Mouse (Mus musculus) kidney, postnatal 4 days (tissue): ENCODE measurements around the gene Lbhd2.
A peak's percentile ranks its signal among the peaks of the same experiment; 100 is the strongest.

Experiments
- DNase-seq, 2 experiments: peaks; one replicate each; pipeline ENCODE4 v3.0.0; 2021; ENCODE audit warnings: mixed read lengths in 2 of 2

Gene Lbhd2

DNA sequence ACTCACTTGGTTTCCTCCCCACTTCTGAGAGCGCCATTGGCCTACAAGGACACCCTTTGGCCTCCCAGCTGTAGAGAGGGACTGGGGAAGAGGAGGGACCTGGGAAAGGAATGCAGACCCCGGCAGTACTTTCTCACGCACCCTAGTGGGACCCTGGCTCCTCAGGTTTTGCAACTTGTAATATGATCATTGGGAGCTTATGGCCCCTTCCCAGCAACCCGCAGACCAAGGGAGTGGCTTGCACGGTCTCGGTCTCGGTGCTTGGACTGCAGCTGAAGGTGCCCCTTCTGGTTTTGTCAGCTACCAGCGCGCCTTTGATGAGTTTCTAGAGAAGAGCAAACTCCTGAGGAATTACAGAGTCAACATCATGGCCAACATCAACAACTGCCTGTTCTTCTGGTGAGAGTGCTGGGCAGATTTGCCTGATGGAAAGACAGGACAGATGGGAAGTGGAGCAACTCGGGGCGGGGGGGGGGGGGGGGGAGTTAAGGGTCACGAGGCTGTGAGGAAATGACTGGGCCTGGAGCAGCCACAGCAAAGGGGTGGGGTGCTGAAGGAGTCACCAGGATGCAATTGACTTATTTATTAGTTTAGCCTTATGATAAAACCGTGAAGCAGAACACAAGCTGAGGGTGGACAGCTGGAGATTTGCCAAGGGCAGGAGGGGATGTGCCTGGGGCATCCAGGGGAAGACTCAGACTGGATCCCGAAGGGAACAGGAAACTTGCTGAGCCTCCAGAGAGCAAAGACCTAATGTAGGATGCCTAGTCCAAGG lies 42.5 kb downstream of the Lbhd2 start:
- DNase-seq, result peak; percentile 71 to 81

DNA sequence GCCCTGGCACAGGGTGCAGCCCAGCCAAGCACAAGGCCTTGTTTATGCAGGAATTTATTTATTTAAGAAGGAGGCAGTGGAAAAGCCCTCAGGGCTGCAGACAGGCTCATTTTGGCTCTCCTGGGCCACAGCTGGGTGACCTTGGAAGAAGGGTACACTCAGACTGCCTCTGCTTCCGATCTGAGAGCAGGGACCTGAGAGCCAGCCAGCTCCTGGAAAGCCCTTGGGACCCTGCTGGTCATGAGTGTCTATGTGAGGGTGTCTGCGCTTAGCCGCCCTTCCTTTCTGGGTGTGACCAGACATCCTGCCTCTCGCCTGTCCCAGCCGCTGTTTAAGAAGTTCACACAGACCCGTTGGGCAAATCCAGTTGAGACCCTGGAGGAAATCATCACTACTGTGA lies 43.8 kb downstream of the Lbhd2 start:
- DNase-seq, result peak; percentile 63 to 76

DNA sequence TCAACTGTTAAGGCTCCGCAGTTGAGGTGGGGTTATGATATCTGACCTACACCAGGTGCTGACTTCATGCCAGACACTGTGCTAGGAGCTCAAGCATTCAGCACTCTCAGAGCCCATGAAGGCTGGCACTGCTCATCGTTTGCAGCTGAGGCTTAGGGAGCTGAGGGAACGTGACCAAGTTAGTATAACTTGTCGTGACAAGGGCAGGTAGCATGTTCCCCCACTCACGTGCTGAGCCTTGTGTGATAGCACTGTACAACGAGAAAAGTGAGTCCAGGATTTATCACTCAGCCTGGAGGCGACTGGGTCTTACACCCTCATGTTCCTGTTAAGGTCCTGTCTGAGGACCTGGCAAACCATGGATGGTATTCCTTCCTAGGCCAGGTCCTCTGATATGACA lies 45.0 kb downstream of the Lbhd2 start:
- no peak for DNase-seq

DNA sequence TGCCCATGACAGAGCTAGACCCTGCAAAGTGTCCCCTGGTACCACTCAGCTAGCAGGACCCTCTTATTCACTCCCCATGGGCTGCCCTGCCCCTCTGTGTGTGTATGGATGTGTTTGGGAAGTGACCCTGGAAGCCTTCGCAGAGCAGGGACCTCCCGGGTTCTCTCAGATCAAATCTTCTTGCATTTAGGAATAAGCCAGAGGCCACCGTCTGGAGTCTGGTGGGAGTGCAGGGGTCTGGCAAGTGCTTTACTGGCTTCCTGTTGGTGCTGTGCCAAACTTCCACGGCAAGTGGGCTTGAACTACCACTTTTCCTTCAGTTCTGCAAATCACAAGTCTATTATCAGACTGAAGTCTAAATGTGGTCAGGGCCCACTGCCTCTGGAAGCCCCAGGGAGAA lies 47.4 kb downstream of the Lbhd2 start:
- DNase-seq, result peak; percentile 74 to 85

DNA sequence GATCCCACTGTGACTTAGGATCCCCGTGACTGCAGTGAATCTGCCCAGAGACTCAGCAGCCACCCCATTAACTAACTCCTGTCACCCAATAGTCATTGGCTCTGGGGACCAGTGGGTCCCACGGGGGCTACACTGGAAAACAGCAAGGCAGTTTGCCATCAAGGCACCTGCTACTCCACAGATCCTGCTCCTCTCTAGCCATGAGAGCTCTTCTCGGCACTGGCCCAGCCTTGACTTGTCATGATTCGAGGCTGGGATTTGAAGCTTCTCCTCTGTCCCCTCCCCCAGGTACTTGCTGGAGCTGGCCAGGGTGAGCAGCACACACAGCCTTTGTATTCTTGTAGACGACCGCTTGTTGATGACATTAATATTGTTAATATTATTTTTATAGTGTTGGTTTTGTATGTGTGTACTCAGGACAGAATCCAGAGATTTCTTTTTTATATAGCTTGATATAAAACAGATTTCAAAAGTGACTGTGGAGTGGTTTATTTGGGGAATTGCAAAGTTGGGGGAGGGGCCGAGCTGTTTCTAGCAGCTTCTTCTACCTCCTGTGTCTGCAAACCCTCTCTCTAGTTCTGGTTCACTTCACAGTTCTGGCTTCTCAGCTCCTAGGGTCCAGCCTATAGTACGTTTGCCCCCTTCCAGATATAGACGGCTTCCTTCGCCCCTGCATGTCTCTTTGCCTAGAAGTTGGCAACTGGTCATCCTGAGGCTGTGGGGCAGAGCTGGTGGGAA lies 48.1 kb downstream of the Lbhd2 start:
- DNase-seq, result peak in 1 of 2 experiments; percentile 69

DNA sequence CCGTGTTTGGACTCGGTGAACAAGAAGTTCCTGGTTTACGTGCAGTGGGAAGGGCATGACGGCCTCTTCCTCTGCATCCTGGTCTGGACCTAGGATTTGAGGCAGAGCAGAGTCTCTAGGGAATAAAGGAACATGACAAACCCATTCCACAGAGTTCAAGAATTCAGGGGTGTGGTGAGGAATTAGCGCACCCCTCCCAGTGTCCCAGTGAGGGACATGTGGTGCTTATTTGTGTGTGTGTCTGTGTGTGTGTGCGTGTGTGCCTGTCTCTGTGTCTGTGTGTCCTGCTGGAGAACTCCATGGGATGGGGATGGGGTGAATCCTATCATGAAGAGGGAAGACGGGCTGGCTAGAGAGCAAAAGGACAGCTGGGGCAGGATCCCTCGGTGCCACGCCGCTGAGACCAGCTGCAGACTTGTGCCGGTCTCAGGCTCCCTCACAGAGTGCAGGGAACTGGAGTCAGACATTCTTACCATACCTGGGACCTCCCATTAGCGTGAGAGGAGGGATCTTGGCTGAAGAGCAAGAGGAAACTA lies 48.8 kb downstream of the Lbhd2 start:
- peak in 1 of 2 experiments; percentile 50 for DNase-seq

DNA sequence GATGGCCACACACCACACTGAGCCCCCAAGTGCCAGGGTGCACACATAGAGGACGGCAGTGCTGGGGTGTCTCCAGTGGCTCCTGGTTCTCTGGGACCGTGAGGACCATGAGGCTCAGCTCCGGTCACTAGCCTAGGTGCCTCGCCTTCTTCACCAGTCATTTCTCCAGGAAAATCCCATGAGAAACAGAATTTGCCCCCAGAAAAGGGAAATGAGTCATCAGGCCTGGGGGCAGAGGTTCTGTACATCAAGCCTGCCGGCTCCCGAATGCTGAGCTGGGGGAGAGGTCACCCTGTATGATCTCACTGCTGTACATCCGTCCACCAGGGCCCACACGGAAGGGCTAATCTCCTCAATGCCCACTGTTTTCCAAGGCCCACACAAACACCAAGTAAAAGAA lies 49.3 kb downstream of the Lbhd2 start:
- peak in 1 of 2 experiments; percentile 44 for DNase-seq

DNA sequence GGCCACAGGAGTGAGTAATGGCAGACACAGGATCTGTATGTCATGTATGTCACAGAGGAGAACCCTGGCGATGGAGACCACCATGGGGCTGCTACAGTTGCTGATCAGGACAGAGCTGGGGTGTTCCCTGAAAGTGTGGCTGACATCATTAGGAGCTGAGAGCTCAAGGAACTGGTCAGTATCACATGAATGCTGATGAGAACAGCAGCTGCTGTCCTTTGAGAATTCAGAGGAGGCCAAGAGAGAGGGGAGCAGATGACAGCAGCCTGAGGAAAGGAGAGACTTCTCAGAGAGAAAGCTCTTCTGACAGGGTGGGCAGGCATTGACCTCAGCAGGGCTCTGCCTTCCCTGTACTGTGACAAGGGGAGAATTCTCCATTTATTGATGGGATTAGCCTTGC lies 51.1 kb downstream of the Lbhd2 start:
- no peak for DNase-seq
